Mouse (Mus musculus) bone marrow macrophage, adult 2 months (primary cell): ENCODE results near the gene Il1rap.

Experiments
- CTCF ChIP-seq: IDR thresholded peaks from 2 replicates; pipeline ENCODE4 v1.5.1; 2012; ENCODE audit warnings: low read depth, mild to moderate bottlenecking, low read length, moderate library complexity
- POLR2A ChIP-seq: IDR thresholded peaks from 2 replicates; pipeline ENCODE4 v1.6.1; 2012; ENCODE audit warnings: mild to moderate bottlenecking, low read depth, low read length, borderline replicate concordance

DNA sequence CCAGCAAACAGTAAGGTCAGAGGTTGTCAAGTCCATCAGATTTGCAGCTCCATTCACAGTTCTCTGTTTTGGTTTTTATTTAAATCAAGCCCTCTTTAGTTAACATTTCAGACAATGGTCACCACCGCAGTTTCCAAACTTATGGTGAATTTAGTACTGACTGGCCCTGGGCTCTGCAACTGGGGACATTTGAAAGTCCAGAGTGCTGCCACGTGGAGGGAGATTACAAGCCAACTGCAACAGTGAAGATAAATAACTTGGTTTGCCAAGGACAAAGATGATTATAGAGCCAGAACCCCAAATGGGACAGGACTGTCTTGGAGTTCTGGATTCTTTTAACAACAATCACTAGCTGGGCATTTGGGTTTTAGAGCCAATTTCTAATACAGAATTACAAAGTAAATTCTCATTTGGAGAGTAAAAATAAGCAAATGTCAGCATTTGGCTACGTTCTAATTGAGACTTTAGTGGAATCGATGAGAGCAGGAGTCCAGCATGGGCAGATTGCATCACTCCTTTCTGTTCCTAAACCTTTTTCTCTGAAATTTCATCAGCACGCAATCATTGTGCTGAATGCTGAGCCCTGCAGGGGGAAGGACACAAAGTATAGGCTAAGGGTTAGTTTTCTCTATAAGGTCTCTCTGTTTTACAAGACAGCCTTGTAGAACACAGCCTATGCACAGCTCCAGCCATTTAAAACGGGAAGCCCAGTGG is 124.3 kb downstream of the Il1rap start:
- TF ChIP-seq CTCF (no peak), POLR2A (no peak)
